Mouse (Mus musculus): Measurements from ENCODE around the gene Lrrc27.

DNA sequence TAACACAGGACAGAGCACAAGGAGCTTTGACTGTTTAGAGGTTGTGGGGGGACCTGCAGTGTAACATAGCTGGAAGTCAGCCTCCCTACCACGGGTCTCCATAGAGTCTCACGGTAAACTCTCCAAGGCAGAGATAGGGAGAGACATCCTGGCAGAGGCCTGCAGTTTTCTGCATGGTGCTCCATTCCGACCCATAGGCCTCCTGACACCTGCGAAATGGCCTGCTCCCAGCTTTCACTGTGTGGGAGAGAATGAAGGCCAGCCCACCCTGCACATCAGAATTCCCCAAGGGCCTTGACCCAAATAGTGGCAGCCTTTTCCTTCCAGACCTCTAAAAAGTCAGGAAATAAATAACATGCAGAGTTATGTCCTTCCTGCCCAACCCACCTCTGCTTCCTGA lies 22.2 kb upstream of the Lrrc27 start:
- TF ChIP-seq NANOG (IDR thresholded peaks at IDR 0.05; ENCODE audit: borderline replicate concordance, low read length), result no peak
- TF ChIP-seq CTCF (conservative IDR thresholded peaks at IDR 0.05; ENCODE audit: low read length), result no peak
- no peak for TF ChIP-seq POU5F1 (IDR thresholded peaks at IDR 0.05; ENCODE audit: borderline replicate concordance, low read length)
